Mouse (Mus musculus) MEL (cell line): ENCODE results near the gene Cd248. TPM values are rescaled to one million over a fixed set of nuclear protein-coding genes. Genes with fewer than 3 reads are reported as not detected.

Source experiments
- DNase-seq: peaks from one replicate; pipeline ENCODE4 v3.0.0; 2011; ENCODE audit warnings: low read depth, low spot score
- H3K27ac ChIP-seq: 2 replicates; pipeline ENCODE4 v1.5.1; 2012; ENCODE audit warnings: low read depth, mild to moderate bottlenecking, control low read depth, low read length, moderate library complexity; ENCODE audit not compliant: control insufficient read depth
- H3K27me3 ChIP-seq, 2 experiments: fragments of 150-350 bp in 1 of 2; sonication (generic) in 1 of 2; 2 replicates each; pipeline ENCODE4 v1.6.1; 2012; ENCODE audit warnings: low read length in 2 of 2, mild to moderate bottlenecking in 2 of 2, improper control_type of control experiment in 1 of 2, moderate library complexity in 1 of 2; ENCODE audit not compliant: insufficient read depth in 2 of 2, control insufficient read depth in 1 of 2
- H3K36me3 ChIP-seq, 2 experiments: 2 replicates each; pipeline ENCODE4 v1.6.1; 2012 to 2014; ENCODE audit warnings: low read length in 2 of 2, improper control_type of control experiment in 1 of 2, inconsistent platforms in 1 of 2, mild to moderate bottlenecking in 1 of 2; ENCODE audit not compliant: insufficient read depth in 2 of 2, control insufficient read depth in 1 of 2
- H3K4me1 ChIP-seq, 2 experiments: fragments of 150-350 bp in 1 of 2; sonication (generic) in 1 of 2; 2 replicates each; pipeline ENCODE4 v1.6.1; 2012; ENCODE audit warnings: low read length in 2 of 2, improper control_type of control experiment in 1 of 2, mild to moderate bottlenecking in 1 of 2; ENCODE audit not compliant: insufficient read depth in 2 of 2, control insufficient read depth in 1 of 2
- H3K4me3 ChIP-seq, 2 experiments: fragments of 150-350 bp in 1 of 2; sonication (generic) in 1 of 2; 2 replicates each; pipeline ENCODE4 v1.5.1; 2012; ENCODE audit warnings: low read depth in 2 of 2, low read length in 2 of 2, mild to moderate bottlenecking in 2 of 2, moderate library complexity in 2 of 2, control low read depth in 1 of 2, improper control_type of control experiment in 1 of 2; ENCODE audit not compliant: control insufficient read depth in 1 of 2, insufficient read depth in 1 of 2
- H3K79me2 ChIP-seq: 2 replicates; pipeline ENCODE4 v1.6.1; 2012; ENCODE audit warnings: mild to moderate bottlenecking, low read length, moderate library complexity; ENCODE audit not compliant: control insufficient read depth, poor library complexity, insufficient read depth
- H3K9ac ChIP-seq: 2 replicates; pipeline ENCODE4 v1.6.1; 2012; ENCODE audit warnings: low read depth, mild to moderate bottlenecking, control low read depth, low read length, moderate library complexity; ENCODE audit not compliant: control insufficient read depth, poor library complexity, severe bottlenecking
- H3K9me3 ChIP-seq: fragments of 150-350 bp; sonication (generic); replicated peaks from 2 replicates; pipeline ENCODE4 v1.6.1; 2012; ENCODE audit warnings: mild to moderate bottlenecking, low read length, improper control_type of control experiment, moderate library complexity; ENCODE audit not compliant: insufficient read depth
- BHLHE40 ChIP-seq: IDR thresholded peaks from 2 replicates; pipeline ENCODE4 v1.6.1; 2012; ENCODE audit warnings: low read depth, mild to moderate bottlenecking, inconsistent platforms, low read length, improper control_type of control experiment, borderline replicate concordance
- CTCF ChIP-seq, 3 experiments: IDR thresholded peaks in 2 of 3; conservative IDR thresholded peaks in 1 of 3; 2 replicates each; pipeline ENCODE4 v1.5.1; 2011 to 2012; ENCODE audit warnings: low read length in 3 of 3, low read depth in 2 of 3, mild to moderate bottlenecking in 2 of 3, improper control_type of control experiment in 1 of 3, inconsistent platforms in 1 of 3, mixed read lengths in 1 of 3, moderate library complexity in 1 of 3; ENCODE audit not compliant: control insufficient read depth in 1 of 3, insufficient read depth in 1 of 3, poor library complexity in 1 of 3, severe bottlenecking in 1 of 3
- ELF1 ChIP-seq: IDR thresholded peaks from 2 replicates; pipeline ENCODE4 v1.6.1; 2014; ENCODE audit warnings: low read depth, mild to moderate bottlenecking, inconsistent platforms, low read length, improper control_type of control experiment, moderate library complexity
- ETS1 ChIP-seq: IDR thresholded peaks from 2 replicates; pipeline ENCODE4 v1.6.1; 2012; ENCODE audit warnings: low read depth, mild to moderate bottlenecking, inconsistent platforms, low read length, improper control_type of control experiment, moderate library complexity
- GABPA ChIP-seq: IDR thresholded peaks from 2 replicates; pipeline ENCODE4 v1.6.1; 2012; ENCODE audit warnings: low read depth, mild to moderate bottlenecking, inconsistent platforms, low read length, improper control_type of control experiment, moderate library complexity
- GATA1 ChIP-seq: IDR thresholded peaks from 2 replicates; pipeline ENCODE4 v1.6.1; 2011; ENCODE audit warnings: low read depth, low read length, improper control_type of control experiment
- HCFC1 ChIP-seq: IDR thresholded peaks from 2 replicates; pipeline ENCODE4 v1.6.1; 2012; ENCODE audit warnings: low read depth, mild to moderate bottlenecking, inconsistent platforms, low read length, improper control_type of control experiment, moderate library complexity
- JUND ChIP-seq: IDR thresholded peaks from 2 replicates; pipeline ENCODE4 v1.6.1; 2011; ENCODE audit warnings: low read depth, mild to moderate bottlenecking, improper control_type of control experiment, low read length
- KAT2A ChIP-seq: conservative IDR thresholded peaks from 2 replicates; pipeline ENCODE4 v1.6.1; 2012; ENCODE audit warnings: low read depth, low read length, improper control_type of control experiment, inconsistent platforms
- MAFK ChIP-seq: IDR thresholded peaks from 2 replicates; pipeline ENCODE4 v1.6.1; 2011; ENCODE audit warnings: low read depth, mild to moderate bottlenecking, low read length, improper control_type of control experiment, borderline replicate concordance
- MAX ChIP-seq: IDR thresholded peaks from 2 replicates; pipeline ENCODE4 v1.6.1; 2011; ENCODE audit warnings: low read length, improper control_type of control experiment
- MAZ ChIP-seq: IDR thresholded peaks from 2 replicates; pipeline ENCODE4 v1.6.1; 2012; ENCODE audit warnings: low read depth, mild to moderate bottlenecking, inconsistent platforms, low read length, improper control_type of control experiment
- MYB ChIP-seq: IDR thresholded peaks from 2 replicates; pipeline ENCODE4 v1.6.1; 2011; ENCODE audit warnings: mild to moderate bottlenecking, low read depth, low read length, improper control_type of control experiment
- MYC ChIP-seq: IDR thresholded peaks from 2 replicates; pipeline ENCODE4 v1.6.1; 2011; ENCODE audit warnings: low read depth, mild to moderate bottlenecking, low read length, improper control_type of control experiment, moderate library complexity
- NRF1 ChIP-seq: IDR thresholded peaks from 2 replicates; pipeline ENCODE4 v1.6.1; 2014; ENCODE audit warnings: low read depth, mild to moderate bottlenecking, inconsistent platforms, low read length, improper control_type of control experiment, moderate library complexity; ENCODE audit not compliant: poor library complexity, insufficient read depth, severe bottlenecking
- RAD21 ChIP-seq: IDR thresholded peaks from 2 replicates; pipeline ENCODE4 v1.6.1; 2011; ENCODE audit warnings: mild to moderate bottlenecking, low read depth, low read length, improper control_type of control experiment
- RCOR1 ChIP-seq: IDR thresholded peaks from 2 replicates; pipeline ENCODE4 v1.6.1; 2012; ENCODE audit warnings: low read depth, mild to moderate bottlenecking, inconsistent platforms, low read length, improper control_type of control experiment
- SIN3A ChIP-seq: IDR thresholded peaks from 2 replicates; pipeline ENCODE4 v1.6.1; 2012; ENCODE audit warnings: low read length, improper control_type of control experiment, inconsistent platforms
- SMC3 ChIP-seq: IDR thresholded peaks from 2 replicates; pipeline ENCODE4 v1.6.1; 2011; ENCODE audit warnings: low read depth, low read length, improper control_type of control experiment
- TBP ChIP-seq: IDR thresholded peaks from 2 replicates; pipeline ENCODE4 v1.8.0; 2011; ENCODE audit warnings: low read depth, low read length, improper control_type of control experiment
- USF1 ChIP-seq: IDR thresholded peaks from 2 replicates; pipeline ENCODE4 v1.6.1; 2014; ENCODE audit warnings: low read depth, mild to moderate bottlenecking, inconsistent platforms, low read length, improper control_type of control experiment, moderate library complexity
- USF2 ChIP-seq, 2 experiments: IDR thresholded peaks; 2 replicates each; pipeline ENCODE4 v1.6.1; 2011 to 2012; ENCODE audit warnings: improper control_type of control experiment in 2 of 2, low read length in 2 of 2, borderline replicate concordance in 1 of 2, inconsistent platforms in 1 of 2, low read depth in 1 of 2, mild to moderate bottlenecking in 1 of 2; ENCODE audit not compliant: insufficient read depth in 1 of 2
- polyA plus RNA-seq, 2 experiments: library from polyadenylated mRNA; stranded (reverse) in 1 of 2; unstranded in 1 of 2; fragments of >175 nt in 1 of 2; fragments of >200 nt in 1 of 2; gene quantifications; 2 replicates each; pipeline versions ENCODE4 v1.2.1 to v1.2.4; 2012; ENCODE audit warnings: low replicate concordance in 2 of 2, low read depth in 1 of 2; ENCODE audit not compliant: insufficient read length in 2 of 2, insufficient read depth in 1 of 2, missing spikeins in 1 of 2
- total RNA-seq: library from RNA; depleted of rRNA; stranded (reverse); fragments of 300-350 nt; gene quantifications from 2 replicates; pipeline ENCODE4 v1.2.3, GENCODE M21; 2012

Cd248 gene
- total and polyA plus RNA-seq, 3 experiments: 0.27 to 0.86 TPM; not detected in 1

DNA sequence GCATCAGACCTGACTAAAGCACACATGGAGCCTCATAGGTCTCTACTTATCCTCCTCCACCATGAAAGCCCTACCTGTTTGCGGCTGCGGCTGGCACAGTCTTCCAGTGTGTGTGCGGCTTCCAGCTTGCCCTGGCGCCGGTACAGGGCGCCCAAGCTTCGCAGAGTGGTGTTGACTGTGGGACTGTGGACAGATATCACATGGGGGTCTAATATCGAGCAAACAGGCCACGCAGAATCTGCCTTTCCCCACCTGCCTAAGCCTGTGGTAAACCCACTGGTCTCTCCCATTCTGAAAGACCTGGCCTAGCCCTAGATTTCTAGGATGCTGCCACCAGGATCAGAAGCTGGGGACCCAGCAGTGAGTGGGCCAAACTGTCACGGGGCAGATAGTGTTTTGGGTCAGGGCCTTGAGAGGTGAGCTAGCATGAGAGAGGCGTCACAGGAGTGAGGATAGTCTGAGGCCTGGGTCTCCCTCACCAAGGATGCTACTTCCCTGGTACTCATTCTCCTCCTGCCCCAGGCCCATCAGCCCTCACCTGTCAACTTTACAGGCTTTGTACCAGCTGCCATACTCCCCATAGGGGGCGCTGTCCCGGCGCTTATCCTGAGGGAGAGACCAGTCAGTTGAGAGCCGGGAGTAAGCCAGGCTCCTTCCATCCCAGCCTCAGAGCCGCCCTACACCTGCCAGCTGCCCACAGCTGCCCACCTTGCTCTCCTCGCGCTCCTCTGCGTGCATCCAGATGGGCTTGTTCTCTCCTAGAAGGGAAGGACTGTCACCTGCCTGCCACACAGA, 42.0 kb downstream of the Cd248 start:
- H3K9ac ChIP-seq: no peak overlapping the region
- H3K27ac ChIP-seq: no peak overlapping the region
- peaks cover 0 to 6% of the 10 kb centered on the region in 2 experiments; a peak in 2 of 4 replicates for H3K36me3 ChIP-seq
- peaks cover 2 to 6% of the 10 kb centered on the region in 2 experiments; a peak in 3 of 4 replicates for H3K4me1 ChIP-seq
- H3K79me2 ChIP-seq: peaks cover 9% of the 10 kb centered on the region; the same call in 1 of the 2 replicates
- peak; percentile 50 for DNase-seq
- no peaks in the 10 kb centered on the region for H3K27me3 ChIP-seq
- no peaks in the 10 kb centered on the region for H3K9me3 ChIP-seq
- no peak for TF ChIP-seq JUND
- no peak for TF ChIP-seq GABPA
- TF ChIP-seq SMC3: no peak
- no peak for TF ChIP-seq TBP
- TF ChIP-seq CTCF (IDR thresholded peaks at IDR 0.05 in 2 of 3, conservative IDR thresholded peaks at IDR 0.05 in 1 of 3; ENCODE audit: control insufficient read depth in 1 of 3, insufficient read depth in 1 of 3, low read depth in 2 of 3, low read length in 3 of 3, poor library complexity in 1 of 3, severe bottlenecking in 1 of 3): peak; percentile 61 to 83 (median 62)
- no peak for TF ChIP-seq SIN3A
- no peak for TF ChIP-seq MAX
- no peak overlapping the region for H3K4me3 ChIP-seq

- H3K27ac ChIP-seq: no peak overlapping the region
- DNase-seq: no peak
- H3K9ac ChIP-seq: no peak overlapping the region
- no peaks in the 10 kb centered on the region for H3K27me3 ChIP-seq
- no peak overlapping the region for H3K4me3 ChIP-seq
- no peaks in the 10 kb centered on the region for H3K9me3 ChIP-seq
- peaks cover 5% of the 10 kb centered on the region; the same call in 1 of the 2 replicates for H3K79me2 ChIP-seq
- TF ChIP-seq MAZ: no peak
- no peak for TF ChIP-seq USF1
- TF ChIP-seq GATA1: no peak
- TF ChIP-seq RCOR1: no peak
- TF ChIP-seq NRF1: no peak
- no peak for TF ChIP-seq CTCF (IDR thresholded peaks at IDR 0.05 in 2 of 3, conservative IDR thresholded peaks at IDR 0.05 in 1 of 3; ENCODE audit: control insufficient read depth in 1 of 3, insufficient read depth in 1 of 3, low read depth in 2 of 3, low read length in 3 of 3, poor library complexity in 1 of 3, severe bottlenecking in 1 of 3)
- TF ChIP-seq MYB: no peak
- no peak for TF ChIP-seq TBP
- no peak for TF ChIP-seq MYC
- no peak for TF ChIP-seq ELF1
- no peak for TF ChIP-seq HCFC1
- no peak for TF ChIP-seq BHLHE40
- TF ChIP-seq MAFK: no peak
- no peak for TF ChIP-seq RAD21
- TF ChIP-seq USF2 (IDR thresholded peaks at IDR 0.05; ENCODE audit: borderline replicate concordance in 1 of 2, insufficient read depth in 1 of 2, low read depth in 1 of 2, low read length in 2 of 2): no peak
- TF ChIP-seq ETS1: no peak
- TF ChIP-seq KAT2A: no peak
- H3K4me1 ChIP-seq: peaks cover 0 to 3% of the 10 kb centered on the region in 2 experiments; a peak in 1 of 4 replicates
- no peaks in the 10 kb centered on the region for H3K36me3 ChIP-seq
These were observed 45.9 kb downstream of the Cd248 start for GRCm38 (mm10) chr19:5113783-5114182.
